Mouse (Mus musculus) cerebellum, adult 11 months (tissue): ENCODE results near the gene Cenpf.

Experiments
- DNase-seq: peaks from one replicate; pipeline ENCODE4 v3.0.0; 2022

The Cenpf gene

GRCm38 (mm10) chr1:189627976-189628768, 59.7 kb downstream of the Cenpf start:
- DNase-seq, result no peak

GRCm38 (mm10) chr1:189624756-189625155, 63.1 kb downstream of the Cenpf start:
- DNase-seq, result no peak

- DNase-seq, result no peak
Observed at GRCm38 (mm10) chr1:189618970-189619740, 68.7 kb downstream of the Cenpf start.

GRCm38 (mm10) chr1:189617381-189617780, 70.5 kb downstream of the Cenpf start:
- DNase-seq, result no peak

- no peak for DNase-seq
Observed at GRCm38 (mm10) chr1:189615246-189615645, 72.6 kb downstream of the Cenpf start.

GRCm38 (mm10) chr1:189613076-189613475, 74.8 kb downstream of the Cenpf start:
- no peak for DNase-seq

- DNase-seq, result no peak
Observed at GRCm38 (mm10) chr1:189611775-189612174, 76.1 kb downstream of the Cenpf start.

- DNase-seq, result no peak
Observed at GRCm38 (mm10) chr1:189608640-189609039, 79.2 kb downstream of the Cenpf start.

GRCm38 (mm10) chr1:189608039-189608438, 79.8 kb downstream of the Cenpf start:
- DNase-seq, result no peak

- DNase-seq, result no peak
Observed at GRCm38 (mm10) chr1:189605598-189606126, 82.2 kb downstream of the Cenpf start.

- no peak for DNase-seq
Observed at GRCm38 (mm10) chr1:189597096-189597495, 90.8 kb downstream of the Cenpf start.
